Mouse (Mus musculus) liver, embryonic 14.5 days (tissue): ENCODE results near the gene Atxn7l1. TPM values are rescaled to one million over a fixed set of nuclear protein-coding genes. Genes with fewer than 3 reads are reported as not detected.

Experiments
- ATAC-seq: fragments of 200-750 bp; cut with Nextera tagmentation; 2 replicates; pipeline ENCODE4 v1.8.0; 2017; ENCODE audit warnings: moderate number of reproducible peaks, mild to moderate bottlenecking, moderate library complexity; ENCODE audit not compliant: insufficient read depth
- DNase-seq, 3 experiments: peaks; one replicate each; pipeline ENCODE4 v3.0.0-alpha.2; 2012 to 2013; ENCODE audit warnings: low read depth in 3 of 3, low spot score in 3 of 3
- H3K27ac ChIP-seq: fragments of 300-500 bp; sonication (generic); 2 replicates; pipeline ENCODE4 v1.5.1; 2014; ENCODE audit warnings: moderate library complexity, mild to moderate bottlenecking, control low read depth, inconsistent platforms
- H3K27me3 ChIP-seq: fragments of 300-500 bp; sonication (generic); 2 replicates; pipeline ENCODE4 v1.6.1; 2014; ENCODE audit warnings: mild to moderate bottlenecking, low read length, moderate library complexity; ENCODE audit not compliant: control insufficient read depth, insufficient read depth
- H3K36me3 ChIP-seq: fragments of 300-500 bp; sonication (generic); replicated peaks from 2 replicates; pipeline ENCODE4 v1.6.1; 2014; ENCODE audit warnings: low read depth; ENCODE audit not compliant: control insufficient read depth, insufficient read depth
- H3K4me1 ChIP-seq, 2 experiments: fragments of 200-500 bp in 1 of 2; fragments of 300-500 bp in 1 of 2; sonication (generic) in 1 of 2; replicated peaks; 2 replicates each; pipeline ENCODE4 v1.6.1; 2012 to 2014; ENCODE audit warnings: antibody characterized with exemption in 1 of 2, inconsistent platforms in 1 of 2, low read length in 1 of 2; ENCODE audit not compliant: control insufficient read depth in 2 of 2, insufficient read depth in 2 of 2
- H3K4me2 ChIP-seq: fragments of 300-500 bp; sonication (generic); 2 replicates; pipeline ENCODE4 v1.6.1; 2014; ENCODE audit warnings: low read depth, mild to moderate bottlenecking, control low read depth, moderate library complexity
- H3K4me3 ChIP-seq, 2 experiments: fragments of 200-500 bp in 1 of 2; fragments of 300-500 bp in 1 of 2; sonication (generic) in 1 of 2; 2 replicates each; pipeline ENCODE4 v1.5.1; 2012 to 2014; ENCODE audit warnings: low read depth in 2 of 2, low read length in 2 of 2, mild to moderate bottlenecking in 2 of 2, control low read depth in 1 of 2, inconsistent platforms in 1 of 2, moderate library complexity in 1 of 2; ENCODE audit not compliant: insufficient read depth in 1 of 2
- H3K9ac ChIP-seq: fragments of 300-500 bp; sonication (generic); replicated peaks from 2 replicates; pipeline ENCODE4 v1.6.1; 2014; ENCODE audit warnings: mild to moderate bottlenecking, control low read depth, moderate library complexity
- H3K9me3 ChIP-seq: fragments of 300-500 bp; sonication (generic); 2 replicates; pipeline ENCODE4 v1.6.1; 2016; ENCODE audit warnings: low read length, mixed read lengths; ENCODE audit not compliant: control insufficient read depth
- CTCF ChIP-seq: IDR thresholded peaks from 2 replicates; pipeline ENCODE4 v1.5.1; 2016; ENCODE audit warnings: antibody characterized with exemption, low read depth, control low read depth
- EP300 ChIP-seq: IDR thresholded peaks from 2 replicates; pipeline ENCODE4 v1.6.1; 2016; ENCODE audit warnings: antibody characterized with exemption, low read depth
- WGBS: fragments of 180-500 bp; shearing (Covaris S2); extraction: QIAGEN DNeasy Blood & Tissue Kit; methylation state at CpG from one replicate; pipeline ENCODE4 v1.1.7; 2014; ENCODE audit not compliant: insufficient replicate concordance; 5-methylcytosine and 5-hydroxymethylcytosine counted together
- polyA plus RNA-seq, 2 experiments: library from polyadenylated mRNA; depleted of rRNA in 1 of 2; stranded (reverse) in 1 of 2; unstranded in 1 of 2; fragments of >200 nt; fragmentation: Nextera tagmentation in 1 of 2; extraction: Ambion mirVana in 1 of 2; gene quantifications; 2 replicates each; pipeline versions ENCODE4 v1.2.1 to v1.2.3; 2012 to 2014

The Atxn7l1 gene
- polyA plus RNA-seq, 2 experiments = 13.3 to 13.9 TPM

GRCm38 (mm10) chr12:33313828-33314671, 166.6 kb downstream of the Atxn7l1 start:
- Histone ChIP-seq H3K36me3 (peaks cover 2% of the 10 kb centered on the region; the same call in 1 of the 2 replicates), H3K4me1 (peaks cover 52 to 61% of the 10 kb centered on the region in 2 experiments), H3K27ac (peak overlapping the region; percentile 93), H3K4me2 (peak overlapping the region; percentile 92), H3K4me3 (peak overlapping the region; percentile 55 to 60), H3K27me3 (no peaks in the 10 kb centered on the region), H3K9ac (peak overlapping the region; percentile 91), H3K9me3 (no peaks in the 10 kb centered on the region)
- DNase-seq (peak; percentile 63 to 71 (median 68)), ATAC-seq (peak; percentile 52)
- peak; percentile 54; the same call in 1 of the 2 replicates for TF ChIP-seq EP300
- TF ChIP-seq CTCF = no peak
- 10% methylated on average over 14 of the region's 14 CpGs for WGBS

GRCm38 (mm10) chr12:33314924-33315643, 167.6 kb downstream of the Atxn7l1 start:
- H3K4me2 ChIP-seq = peak overlapping the region; percentile 92
- peak overlapping the region; percentile 93 for H3K27ac ChIP-seq
- peaks cover 5% of the 10 kb centered on the region; the same call in 1 of the 2 replicates for H3K36me3 ChIP-seq
- H3K4me1 ChIP-seq = peaks cover 52 to 61% of the 10 kb centered on the region in 2 experiments
- peak overlapping the region; percentile 91 for H3K9ac ChIP-seq
- H3K9me3 ChIP-seq = no peaks in the 10 kb centered on the region
- H3K27me3 ChIP-seq = no peaks in the 10 kb centered on the region
- H3K4me3 ChIP-seq = peak overlapping the region; percentile 60 to 86
- WGBS = 11% methylated on average over 16 of the region's 16 CpGs
- ATAC-seq = peak; percentile 75
- TF ChIP-seq EP300 (peak; percentile 57), CTCF (no peak)
- DNase-seq = peak; percentile 70 to 75 (median 72)

- peak overlapping the region; percentile 60 to 86 for H3K4me3 ChIP-seq
- H3K4me2 ChIP-seq = peak overlapping the region; percentile 92
- no peak for DNase-seq
- H3K27ac ChIP-seq = peak overlapping the region; percentile 93
- H3K36me3 ChIP-seq = peaks cover 5% of the 10 kb centered on the region; the same call in 1 of the 2 replicates
- TF ChIP-seq CTCF (no peak), EP300 (no peak)
- ATAC-seq = peak; percentile 19; the same call in 1 of the 2 replicates
- WGBS = 7% methylated on average over 5 of the region's 5 CpGs
- H3K4me1 ChIP-seq = peaks cover 52 to 59% of the 10 kb centered on the region in 2 experiments
- H3K9me3 ChIP-seq = no peaks in the 10 kb centered on the region
- H3K27me3 ChIP-seq = no peaks in the 10 kb centered on the region
- H3K9ac ChIP-seq = peak overlapping the region; percentile 91
These were observed 168.3 kb downstream of the Atxn7l1 start for GRCm38 (mm10) chr12:33315804-33316203.

- peak; percentile 80 for ATAC-seq
- DNase-seq = peak; percentile 73 to 82 (median 74)
- peak overlapping the region; percentile 92 for H3K4me2 ChIP-seq
- no peaks in the 10 kb centered on the region for H3K27me3 ChIP-seq
- peaks cover 5% of the 10 kb centered on the region; the same call in 1 of the 2 replicates for H3K36me3 ChIP-seq
- H3K4me1 ChIP-seq = peaks cover 47 to 50% of the 10 kb centered on the region in 2 experiments
- H3K9me3 ChIP-seq = no peaks in the 10 kb centered on the region
- peak overlapping the region; percentile 91 for H3K9ac ChIP-seq
- H3K27ac ChIP-seq = peak overlapping the region; percentile 93
- H3K4me3 ChIP-seq = peak overlapping the region; percentile 46 to 60
- peak; percentile 90 for TF ChIP-seq EP300
- no peak for TF ChIP-seq CTCF
- 28% methylated on average over 9 of the region's 9 CpGs for WGBS
These were observed 170.5 kb downstream of the Atxn7l1 start for GRCm38 (mm10) chr12:33317792-33318530.
